Mouse (Mus musculus) forebrain, embryonic 14.5 days (tissue): ENCODE results near the gene Slc16a12. TPM values are rescaled to one million over a fixed set of nuclear protein-coding genes. Genes with fewer than 3 reads are reported as not detected.

Source experiments
- ATAC-seq: fragments of 200-750 bp; cut with Nextera tagmentation; 2 replicates; pipeline ENCODE4 v1.8.0; 2017; ENCODE audit warnings: mild to moderate bottlenecking, moderate library complexity
- DNase-seq: peaks from one replicate; pipeline ENCODE4 v3.0.0-alpha.2; 2015; ENCODE audit warnings: low spot score
- H3K27ac ChIP-seq: fragments of 300-500 bp; sonication (generic); 2 replicates; pipeline ENCODE4 v1.5.1; 2014; ENCODE audit warnings: low read depth, mild to moderate bottlenecking, control low read depth, low read length, moderate library complexity
- H3K27me3 ChIP-seq: fragments of 300-500 bp; sonication (generic); replicated peaks from 2 replicates; pipeline ENCODE4 v1.6.1; 2014; ENCODE audit warnings: low read length, control low read depth, mixed read lengths; ENCODE audit not compliant: control insufficient read depth, insufficient read depth
- H3K36me3 ChIP-seq: fragments of 300-500 bp; sonication (generic); 2 replicates; pipeline ENCODE4 v1.6.1; 2014; ENCODE audit warnings: low read length, control low read depth; ENCODE audit not compliant: control insufficient read depth, insufficient read depth
- H3K4me1 ChIP-seq: fragments of 300-500 bp; sonication (generic); 2 replicates; pipeline ENCODE4 v1.6.1; 2014; ENCODE audit warnings: antibody characterized with exemption, low read length, control low read depth; ENCODE audit not compliant: control insufficient read depth, insufficient read depth
- H3K4me2 ChIP-seq: fragments of 300-500 bp; sonication (generic); 2 replicates; pipeline ENCODE4 v1.6.1; 2014; ENCODE audit warnings: mild to moderate bottlenecking, control low read depth, low read length
- H3K4me3 ChIP-seq: fragments of 300-500 bp; sonication (generic); 2 replicates; pipeline ENCODE4 v1.5.1; 2014; ENCODE audit warnings: low read depth, low read length, control low read depth
- H3K9ac ChIP-seq: fragments of 300-500 bp; sonication (generic); 2 replicates; pipeline ENCODE4 v1.6.1; 2014; ENCODE audit warnings: mild to moderate bottlenecking, low read length, control low read depth, moderate library complexity
- H3K9me3 ChIP-seq: fragments of 300-500 bp; sonication (generic); replicated peaks from 2 replicates; pipeline ENCODE4 v1.6.1; 2016; ENCODE audit warnings: low read length, control low read depth, mixed read lengths; ENCODE audit not compliant: control insufficient read depth
- WGBS: fragments of 180-500 bp; shearing (Covaris S2); extraction: QIAGEN DNeasy Blood & Tissue Kit; methylation state at CpG from one replicate; pipeline ENCODE4 v1.1.7; 2014; 5-methylcytosine and 5-hydroxymethylcytosine counted together
- polyA plus RNA-seq: library from polyadenylated mRNA; unstranded; fragments of >200 nt; fragmentation: Nextera tagmentation; extraction: Ambion mirVana; gene quantifications from 2 replicates; pipeline ENCODE4 v1.2.1, GENCODE M21; 2014

Gene Slc16a12
- polyA plus RNA-seq, 1 experiment from 2014 or later = 2.6 TPM

DNA sequence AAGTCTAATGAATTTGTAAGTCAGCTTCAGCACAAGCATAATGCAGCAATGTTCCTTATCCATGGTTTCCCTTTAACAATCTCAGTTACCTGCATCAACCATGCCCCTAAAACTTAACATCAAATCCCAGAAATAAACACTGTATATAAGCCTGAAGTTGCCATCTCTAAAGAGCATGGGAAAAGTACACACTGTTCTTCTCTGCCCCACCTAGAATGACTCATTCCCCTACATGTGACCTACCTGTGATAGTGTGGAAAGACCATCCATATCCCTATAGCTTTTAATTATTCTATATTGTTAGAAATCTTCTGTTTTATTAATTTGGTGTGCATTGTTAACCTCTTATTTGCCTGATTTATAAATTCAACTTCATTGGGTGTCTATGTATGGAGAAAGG is 27.0 kb downstream of the Slc16a12 start:
- Histone ChIP-seq H3K4me1 (no peaks in the 10 kb centered on the region), H3K9ac (no peak overlapping the region), H3K27ac (no peak overlapping the region), H3K4me2 (no peak overlapping the region), H3K9me3 (no peaks in the 10 kb centered on the region), H3K27me3 (no peaks in the 10 kb centered on the region), H3K4me3 (no peak overlapping the region), H3K36me3 (no peaks in the 10 kb centered on the region)
- DNase-seq = no peak
- ATAC-seq = no peak

DNA sequence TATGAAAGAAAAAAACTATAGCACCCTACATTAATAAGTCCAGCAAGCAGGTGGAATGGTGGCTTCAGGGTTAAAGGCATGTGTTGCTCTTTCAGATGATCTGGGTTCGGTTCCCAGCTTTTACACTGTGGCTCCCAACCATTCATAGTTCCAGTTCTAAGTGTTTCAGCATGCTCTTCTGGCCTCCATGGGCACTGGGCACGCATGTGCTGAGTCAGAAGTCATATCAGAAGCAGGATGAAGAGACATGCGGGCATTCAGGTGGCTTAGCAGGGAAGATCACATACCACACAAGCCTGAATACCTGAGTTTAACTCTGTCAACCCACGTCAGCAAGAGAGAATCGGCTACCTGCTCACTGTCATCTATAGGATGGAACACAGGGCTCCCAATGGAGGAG is 28.1 kb downstream of the Slc16a12 start:
- no peak for DNase-seq
- 83% methylated on average over 5 of the region's 5 CpGs for WGBS
- H3K4me1 ChIP-seq = no peaks in the 10 kb centered on the region
- no peak overlapping the region for H3K4me2 ChIP-seq
- no peak overlapping the region for H3K27ac ChIP-seq
- no peaks in the 10 kb centered on the region for H3K36me3 ChIP-seq
- no peaks in the 10 kb centered on the region for H3K27me3 ChIP-seq
- ATAC-seq = no peak
- no peak overlapping the region for H3K9ac ChIP-seq
- no peak overlapping the region for H3K4me3 ChIP-seq
- H3K9me3 ChIP-seq = no peaks in the 10 kb centered on the region

DNA sequence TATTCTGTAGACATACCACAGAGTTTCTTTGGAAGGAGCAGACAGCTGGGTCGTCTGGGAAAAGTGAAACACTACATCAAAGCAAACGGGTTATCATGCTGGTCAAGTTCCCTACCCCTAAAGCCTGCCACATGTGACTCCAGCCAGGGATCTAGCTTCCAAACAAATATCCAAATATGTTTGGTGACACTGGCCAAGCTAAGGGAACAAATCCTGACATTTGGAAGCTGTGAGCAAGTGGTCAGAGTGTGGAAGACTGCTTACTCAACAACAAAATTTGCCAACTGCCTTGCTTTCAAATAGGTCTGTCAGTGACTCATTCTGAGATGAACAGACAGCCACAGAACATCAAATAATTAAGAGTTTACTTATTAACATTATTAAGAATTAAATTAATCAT is 28.6 kb downstream of the Slc16a12 start:
- H3K4me1 ChIP-seq = no peaks in the 10 kb centered on the region
- H3K9me3 ChIP-seq = no peaks in the 10 kb centered on the region
- no peak overlapping the region for H3K4me2 ChIP-seq
- no peak for ATAC-seq
- WGBS = 50% methylated on average over 2 of the region's 2 CpGs
- H3K4me3 ChIP-seq = no peak overlapping the region
- H3K27ac ChIP-seq = no peak overlapping the region
- DNase-seq = no peak
- H3K27me3 ChIP-seq = no peaks in the 10 kb centered on the region
- H3K9ac ChIP-seq = no peak overlapping the region
- H3K36me3 ChIP-seq = no peaks in the 10 kb centered on the region

DNA sequence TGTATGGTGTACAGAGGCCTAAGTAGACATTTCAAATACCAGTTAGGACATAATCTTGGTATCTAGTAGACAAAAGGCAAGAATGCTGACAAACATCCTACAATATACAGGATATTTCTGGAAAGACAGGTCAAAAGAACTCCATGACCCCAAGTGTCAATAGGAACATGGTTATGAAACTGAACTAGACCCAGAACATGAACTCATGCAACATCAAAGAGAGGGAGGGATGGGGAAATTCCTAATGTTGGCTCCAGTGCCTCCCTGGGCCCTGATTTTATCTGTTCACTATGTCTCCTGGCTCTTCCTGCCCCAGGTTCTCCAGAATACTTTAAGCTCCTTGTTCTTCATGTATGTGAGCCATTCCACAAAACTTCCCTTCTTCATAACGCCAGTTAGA is 31.2 kb downstream of the Slc16a12 start:
- H3K4me3 ChIP-seq = no peak overlapping the region
- no peak overlapping the region for H3K27ac ChIP-seq
- DNase-seq = no peak
- no peaks in the 10 kb centered on the region for H3K4me1 ChIP-seq
- no peaks in the 10 kb centered on the region for H3K36me3 ChIP-seq
- no peak overlapping the region for H3K4me2 ChIP-seq
- H3K27me3 ChIP-seq = no peaks in the 10 kb centered on the region
- WGBS = 79% methylated on average over 1 of the region's 1 CpGs
- no peak for ATAC-seq
- H3K9me3 ChIP-seq = no peaks in the 10 kb centered on the region
- no peak overlapping the region for H3K9ac ChIP-seq

DNA sequence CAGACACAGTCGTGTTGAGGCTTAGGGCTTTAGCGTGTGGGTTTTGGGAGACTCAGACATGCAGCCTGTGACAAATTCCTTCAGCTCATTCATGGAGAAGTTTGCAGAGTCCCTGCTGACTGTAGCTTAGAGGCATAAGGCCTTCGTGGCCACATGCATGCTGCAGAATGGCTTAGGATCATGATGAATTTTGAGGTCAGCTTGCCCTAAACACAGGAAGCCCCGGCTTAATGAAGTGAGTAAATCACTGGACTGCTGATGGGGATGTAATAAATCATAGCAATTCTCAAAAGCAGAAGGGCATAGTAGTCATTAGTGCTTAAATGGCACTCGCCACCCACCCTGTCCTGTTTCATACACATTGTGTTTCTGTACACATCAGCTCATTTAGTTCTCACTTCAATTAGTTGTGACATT is 32.8 kb downstream of the Slc16a12 start:
- no peak overlapping the region for H3K27ac ChIP-seq
- no peaks in the 10 kb centered on the region for H3K36me3 ChIP-seq
- DNase-seq = no peak
- H3K4me1 ChIP-seq = no peaks in the 10 kb centered on the region
- no peaks in the 10 kb centered on the region for H3K27me3 ChIP-seq
- H3K9ac ChIP-seq = no peak overlapping the region
- no peak for ATAC-seq
- H3K4me3 ChIP-seq = no peak overlapping the region
- no peak overlapping the region for H3K4me2 ChIP-seq
- 77% methylated on average over 5 of the region's 5 CpGs for WGBS
- H3K9me3 ChIP-seq = no peaks in the 10 kb centered on the region

DNA sequence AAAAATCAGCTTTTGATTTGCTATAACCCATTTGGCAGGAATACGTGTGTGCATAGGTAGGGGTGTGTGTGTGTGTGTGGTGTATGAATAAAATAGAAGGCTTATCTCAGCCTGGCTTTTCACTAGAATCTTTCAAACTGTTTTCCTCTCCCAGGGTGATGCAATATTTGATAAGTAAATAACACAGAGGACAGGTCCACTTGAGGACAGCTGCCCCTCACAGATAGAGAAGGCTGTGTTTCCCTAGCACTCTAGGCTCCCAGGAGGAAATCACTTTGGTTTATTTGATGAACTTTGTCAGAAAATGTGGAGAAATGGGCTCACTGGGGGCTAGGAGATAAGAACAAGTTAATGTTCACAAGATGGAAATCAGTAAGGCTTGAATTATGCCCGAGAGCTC is 35.0 kb downstream of the Slc16a12 start:
- no peak for DNase-seq
- no peak overlapping the region for H3K4me2 ChIP-seq
- no peaks in the 10 kb centered on the region for H3K36me3 ChIP-seq
- no peak for ATAC-seq
- H3K27me3 ChIP-seq = no peaks in the 10 kb centered on the region
- H3K4me1 ChIP-seq = no peaks in the 10 kb centered on the region
- no peak overlapping the region for H3K27ac ChIP-seq
- 70% methylated on average over 2 of the region's 2 CpGs for WGBS
- no peak overlapping the region for H3K4me3 ChIP-seq
- H3K9ac ChIP-seq = no peak overlapping the region
- H3K9me3 ChIP-seq = no peaks in the 10 kb centered on the region

DNA sequence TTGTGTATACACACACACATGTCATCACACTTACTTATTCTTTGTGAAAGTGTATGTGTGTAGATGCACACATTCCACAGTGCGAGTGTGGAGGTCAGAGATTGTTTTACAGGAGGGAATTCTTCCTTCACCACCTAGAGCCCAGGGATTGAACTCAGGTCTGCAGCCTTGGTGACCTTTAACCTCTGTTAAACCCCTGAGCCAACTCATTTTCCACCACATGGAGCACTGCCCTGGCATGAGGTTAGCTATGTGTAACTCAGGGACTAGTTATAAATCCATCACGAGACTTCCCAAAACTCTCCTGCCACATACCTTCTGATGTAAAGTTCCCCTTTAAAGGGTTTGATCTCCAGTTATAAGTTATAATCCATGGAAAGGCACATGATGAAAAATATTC is 38.9 kb downstream of the Slc16a12 start:
- Histone ChIP-seq H3K9me3 (no peaks in the 10 kb centered on the region), H3K36me3 (no peaks in the 10 kb centered on the region), H3K9ac (no peak overlapping the region), H3K4me2 (no peak overlapping the region), H3K4me1 (no peaks in the 10 kb centered on the region), H3K4me3 (no peak overlapping the region), H3K27me3 (no peaks in the 10 kb centered on the region), H3K27ac (no peak overlapping the region)
- DNase-seq (no peak), ATAC-seq (no peak)
- 93% methylated on average over 2 of the region's 2 CpGs for WGBS

DNA sequence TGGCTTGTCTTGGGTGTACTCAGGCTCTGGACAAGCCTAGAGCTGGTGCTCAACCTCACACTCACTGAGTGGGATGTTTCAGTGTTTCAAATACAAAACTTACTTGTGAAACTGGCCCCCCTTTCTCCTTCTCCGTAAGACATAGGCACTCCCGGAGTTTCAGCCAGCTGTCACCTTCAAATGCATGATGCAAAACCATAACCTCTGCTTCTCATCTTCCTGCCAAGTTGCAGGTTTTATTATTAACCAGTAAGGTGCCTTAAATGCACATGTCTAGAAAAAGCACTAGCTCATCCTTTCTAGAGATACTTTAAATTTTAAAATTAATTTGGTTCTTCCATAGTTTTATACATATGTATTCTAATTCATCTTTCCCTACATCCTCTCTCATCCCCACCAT is 39.5 kb downstream of the Slc16a12 start:
- Histone ChIP-seq H3K36me3 (no peaks in the 10 kb centered on the region), H3K9me3 (no peaks in the 10 kb centered on the region)
- ATAC-seq = no peak

DNA sequence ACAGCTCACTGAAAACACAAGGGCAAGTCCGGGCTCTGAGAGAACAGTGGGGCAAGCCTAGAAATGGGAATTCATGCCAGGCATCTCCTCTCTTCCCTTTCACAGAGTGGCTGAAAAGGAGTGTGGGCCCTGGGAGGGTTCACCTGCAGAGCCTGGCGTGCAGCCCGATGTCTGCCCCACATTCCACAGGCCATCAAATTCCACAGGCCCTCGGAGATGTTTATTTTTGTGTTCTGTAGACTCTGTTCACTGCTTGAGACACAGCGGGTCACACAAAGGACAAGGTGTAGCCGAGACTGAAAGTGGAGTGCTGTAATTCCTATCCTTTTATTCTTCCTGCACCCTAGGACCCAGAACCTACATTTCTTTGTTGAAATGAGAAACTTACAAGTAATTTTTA is 40.8 kb downstream of the Slc16a12 start:
- Histone ChIP-seq H3K27ac (no peak overlapping the region), H3K4me2 (no peak overlapping the region), H3K36me3 (no peaks in the 10 kb centered on the region), H3K4me1 (no peaks in the 10 kb centered on the region), H3K9me3 (no peaks in the 10 kb centered on the region), H3K9ac (no peak overlapping the region), H3K27me3 (no peaks in the 10 kb centered on the region), H3K4me3 (no peak overlapping the region)
- ATAC-seq = no peak
- DNase-seq = no peak
- 77% methylated on average over 6 of the region's 6 CpGs for WGBS

More for the DNA sequence above, 39.5 kb downstream of the Slc16a12 start:
- Histone ChIP-seq H3K27ac (no peak overlapping the region), H3K4me3 (no peak overlapping the region), H3K4me2 (no peak overlapping the region), H3K4me1 (no peaks in the 10 kb centered on the region), H3K9ac (no peak overlapping the region), H3K27me3 (no peaks in the 10 kb centered on the region)
- DNase-seq = no peak
- WGBS = 86% methylated on average over 2 of the region's 2 CpGs

DNA sequence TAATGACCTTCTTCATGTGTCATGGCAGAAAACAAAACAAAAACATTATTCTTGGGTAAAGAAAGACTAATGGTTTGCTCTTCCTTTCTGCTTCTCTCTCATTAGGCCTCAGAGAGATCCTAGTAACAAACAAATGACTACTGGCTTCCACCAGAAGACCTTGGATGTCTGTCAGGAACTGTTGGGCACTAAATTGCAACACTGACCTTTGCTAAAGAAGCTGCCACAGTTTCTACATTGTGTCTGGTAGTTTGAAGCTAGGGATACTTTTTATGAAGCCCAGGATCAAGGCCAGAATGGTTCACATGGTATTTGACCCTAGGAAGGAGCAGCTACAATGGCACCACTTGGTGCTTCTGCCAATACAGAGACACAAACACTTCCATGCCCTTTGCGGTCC is 41.9 kb downstream of the Slc16a12 start:
- Histone ChIP-seq H3K4me1 (no peaks in the 10 kb centered on the region), H3K4me2 (no peak overlapping the region), H3K4me3 (no peak overlapping the region), H3K27ac (no peak overlapping the region), H3K9ac (no peak overlapping the region), H3K9me3 (no peaks in the 10 kb centered on the region), H3K27me3 (no peaks in the 10 kb centered on the region), H3K36me3 (no peaks in the 10 kb centered on the region)
- 88% methylated on average over 1 of the region's 1 CpGs for WGBS
- DNase-seq (no peak), ATAC-seq (no peak)
